Mouse (Mus musculus): ENCODE measurements around the gene Abca12.

DNA sequence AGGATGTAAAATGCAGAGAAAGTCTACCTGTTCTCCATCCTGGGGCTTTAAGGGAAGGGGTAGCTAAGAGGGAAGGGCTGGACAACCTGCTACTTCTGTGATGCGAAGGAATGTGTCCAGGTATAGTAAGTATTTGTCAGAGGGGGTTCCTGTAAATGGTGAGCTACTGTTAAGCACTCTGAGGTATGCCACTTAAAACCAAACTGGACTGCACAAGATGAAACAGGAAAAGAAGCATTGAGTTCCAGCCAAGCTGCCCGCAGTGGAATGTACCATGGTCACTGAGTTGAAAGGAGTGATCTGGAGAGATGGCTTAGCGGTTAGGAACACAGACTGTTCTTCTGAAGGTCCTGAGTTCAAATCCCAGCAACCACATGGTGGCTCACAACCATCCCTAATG is 179.4 kb downstream of the Abca12 start:
- TF ChIP-seq CTCF (IDR thresholded peaks at IDR 0.05; ENCODE audit: low read depth) (no peak), EP300 (IDR thresholded peaks at IDR 0.05; ENCODE audit: low read depth) (no peak)
